Mouse (Mus musculus) thymus, postnatal 36 days (tissue): Measurements from ENCODE around the gene Stx2.
A peak's percentile ranks its signal among the peaks of the same experiment; 100 is the strongest.
"Not testable (repeated sequence)": the region's sequence is repeated elsewhere in the genome, so short reads cannot be mapped to it uniquely, and the experiment has no call there.

Source experiments
- DNase-seq, 2 experiments: peaks; one replicate each; pipeline ENCODE4 v3.0.0; 2022; ENCODE audit warnings: mixed read lengths in 2 of 2

Stx2 gene

GRCm38 (mm10) chr5:129008008-129008407 is 366 bp downstream of the Stx2 start:
- DNase-seq: no peak

GRCm38 (mm10) chr5:129007105-129007957 is 1.0 kb downstream of the Stx2 start:
- DNase-seq: peak in 1 of 2 experiments; percentile 17

- peak in 1 of 2 experiments; percentile 26 for DNase-seq
Observed at GRCm38 (mm10) chr5:129006031-129006788, 2.2 kb downstream of the Stx2 start.

- no peak for DNase-seq
Observed at GRCm38 (mm10) chr5:129005416-129005815, 3.0 kb downstream of the Stx2 start.

GRCm38 (mm10) chr5:129002571-129003011 is 5.8 kb downstream of the Stx2 start:
- DNase-seq: no peak

- DNase-seq: no peak
Observed at GRCm38 (mm10) chr5:129000706-129001468, 7.5 kb downstream of the Stx2 start.

GRCm38 (mm10) chr5:128987141-128987954 is 21.0 kb downstream of the Stx2 start:
- DNase-seq: no peak

- no peak for DNase-seq
Observed at GRCm38 (mm10) chr5:128985946-128986345, 22.4 kb downstream of the Stx2 start.

GRCm38 (mm10) chr5:128984536-128984935 is 23.8 kb downstream of the Stx2 start:
- DNase-seq: no peak

GRCm38 (mm10) chr5:128981607-128982006 is 26.8 kb downstream of the Stx2 start:
- peak; percentile 53 to 60 for DNase-seq

- DNase-seq: no peak
Observed at GRCm38 (mm10) chr5:128980857-128981256, 27.5 kb downstream of the Stx2 start.

GRCm38 (mm10) chr5:128978957-128979356 is 29.4 kb downstream of the Stx2 start:
- no peak for DNase-seq

- DNase-seq: not testable (repeated sequence)
Observed at GRCm38 (mm10) chr5:128977466-128977865, 30.9 kb downstream of the Stx2 start.

- peak in 1 of 2 experiments; percentile 9 for DNase-seq
Observed at GRCm38 (mm10) chr5:128976266-128976665, 32.1 kb downstream of the Stx2 start.

- DNase-seq: peak; percentile 45 to 67
Observed at GRCm38 (mm10) chr5:128971298-128971697, 37.1 kb downstream of the Stx2 start.

GRCm38 (mm10) chr5:128970878-128971277 is 37.5 kb downstream of the Stx2 start:
- DNase-seq: no peak

GRCm38 (mm10) chr5:128964353-128964752 is 44.0 kb downstream of the Stx2 start:
- no peak for DNase-seq

GRCm38 (mm10) chr5:128958916-128959315 is 49.5 kb downstream of the Stx2 start:
- DNase-seq: no peak

GRCm38 (mm10) chr5:128954371-128954770 is 54.0 kb downstream of the Stx2 start:
- DNase-seq: peak in 1 of 2 experiments; percentile 8

GRCm38 (mm10) chr5:128953278-128954070 is 54.9 kb downstream of the Stx2 start, which contains the start of gene Rimbp2:
TSS of gene Rimbp2 (minus strand) at chr5:128953486.
- DNase-seq: no peak
